Mouse (Mus musculus): ENCODE results near the gene 9530068E07Rik.

DNA sequence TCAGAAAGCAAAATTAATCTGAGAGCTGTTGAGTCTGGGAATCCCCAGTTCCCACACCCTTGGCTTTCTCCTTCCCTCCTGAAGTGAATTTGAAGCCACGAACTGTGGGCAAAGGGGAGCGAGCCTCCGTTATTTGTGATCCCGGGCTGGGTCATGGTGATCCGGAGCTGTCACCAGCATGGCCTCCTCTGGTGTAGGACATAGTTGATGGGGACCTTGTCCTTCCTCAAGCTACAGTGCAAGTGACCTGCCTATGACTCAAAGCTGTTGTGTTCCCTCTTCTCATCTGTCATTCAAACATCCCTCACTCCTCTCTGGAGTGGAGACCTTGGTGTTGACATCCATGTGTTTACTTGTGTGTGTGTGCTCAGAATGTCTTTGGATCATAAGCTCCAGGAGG lies 39.2 kb downstream of the 9530068E07Rik start:
- TF ChIP-seq CTCF (IDR thresholded peaks at IDR 0.05) (no peak), POLR2A (IDR thresholded peaks at IDR 0.05; ENCODE audit: insufficient read depth, low read depth, low read length) (no peak)
